Mouse (Mus musculus) kidney, postnatal 0 days (tissue): Measurements from ENCODE around the gene Tceal7. TPM values are rescaled to one million over a fixed set of nuclear protein-coding genes. Genes with fewer than 3 reads are reported as not detected.
A peak's percentile ranks its signal among the peaks of the same experiment; 100 is the strongest.

ENCODE experiments used
- ATAC-seq: fragments of 200-750 bp; cut with Nextera tagmentation; replicated peaks from 2 replicates; pipeline ENCODE4 v1.8.0; 2017; ENCODE audit warnings: low read depth, moderate number of reproducible peaks, moderate TSS enrichment, moderate library complexity; ENCODE audit not compliant: low FRiP score
- DNase-seq: peaks from one replicate; pipeline ENCODE4 v3.0.0-alpha.2; 2016; ENCODE audit warnings: low spot score
- H3K27ac ChIP-seq: fragments of 300-500 bp; sonication (generic); 2 replicates; pipeline ENCODE4 v1.5.1; 2014; ENCODE audit warnings: mild to moderate bottlenecking
- H3K27me3 ChIP-seq: fragments of 300-500 bp; sonication (generic); 2 replicates; pipeline ENCODE4 v1.6.1; 2014; ENCODE audit warnings: low read length, mixed read lengths; ENCODE audit not compliant: insufficient read depth
- H3K36me3 ChIP-seq: fragments of 300-500 bp; sonication (generic); 2 replicates; pipeline ENCODE4 v1.6.1; 2014; ENCODE audit warnings: low read length, mixed read lengths; ENCODE audit not compliant: insufficient read depth
- H3K4me1 ChIP-seq: fragments of 300-500 bp; sonication (generic); replicated peaks from 2 replicates; pipeline ENCODE4 v1.6.1; 2014; ENCODE audit warnings: antibody characterized with exemption, low read length, mixed read lengths; ENCODE audit not compliant: insufficient read depth
- H3K4me2 ChIP-seq: fragments of 300-500 bp; sonication (generic); 2 replicates; pipeline ENCODE4 v1.6.1; 2014; ENCODE audit warnings: mild to moderate bottlenecking, low read length, moderate library complexity, mixed read lengths
- H3K4me3 ChIP-seq: fragments of 300-500 bp; sonication (generic); replicated peaks from 2 replicates; pipeline ENCODE4 v1.5.1; 2014; ENCODE audit warnings: low read depth, low read length
- H3K9ac ChIP-seq: fragments of 300-500 bp; sonication (generic); 2 replicates; pipeline ENCODE4 v1.6.1; 2014; ENCODE audit warnings: low read depth, low read length
- H3K9me3 ChIP-seq: fragments of 300-500 bp; sonication (generic); replicated peaks from 2 replicates; pipeline ENCODE4 v1.6.1; 2016; ENCODE audit warnings: low read length, inconsistent platforms, mixed read lengths
- CTCF ChIP-seq: IDR thresholded peaks from 2 replicates; pipeline ENCODE4 v1.5.1; 2016; ENCODE audit warnings: antibody characterized with exemption, low read depth, mild to moderate bottlenecking, moderate library complexity
- WGBS: fragments of 180-500 bp; shearing (Covaris S2); extraction: QIAGEN DNeasy Blood & Tissue Kit; methylation state at CpG from one replicate; pipeline ENCODE4 v1.1.7; 2014; 5-methylcytosine and 5-hydroxymethylcytosine counted together
- polyA plus RNA-seq: library from polyadenylated mRNA; unstranded; fragments of >200 nt; fragmentation: Nextera tagmentation; extraction: Ambion mirVana; gene quantifications from 2 replicates; pipeline ENCODE4 v1.2.1, GENCODE M21; 2015

The Tceal7 gene
- polyA plus RNA-seq, 1 experiment from 2014 or later = 0.16 TPM

DNA sequence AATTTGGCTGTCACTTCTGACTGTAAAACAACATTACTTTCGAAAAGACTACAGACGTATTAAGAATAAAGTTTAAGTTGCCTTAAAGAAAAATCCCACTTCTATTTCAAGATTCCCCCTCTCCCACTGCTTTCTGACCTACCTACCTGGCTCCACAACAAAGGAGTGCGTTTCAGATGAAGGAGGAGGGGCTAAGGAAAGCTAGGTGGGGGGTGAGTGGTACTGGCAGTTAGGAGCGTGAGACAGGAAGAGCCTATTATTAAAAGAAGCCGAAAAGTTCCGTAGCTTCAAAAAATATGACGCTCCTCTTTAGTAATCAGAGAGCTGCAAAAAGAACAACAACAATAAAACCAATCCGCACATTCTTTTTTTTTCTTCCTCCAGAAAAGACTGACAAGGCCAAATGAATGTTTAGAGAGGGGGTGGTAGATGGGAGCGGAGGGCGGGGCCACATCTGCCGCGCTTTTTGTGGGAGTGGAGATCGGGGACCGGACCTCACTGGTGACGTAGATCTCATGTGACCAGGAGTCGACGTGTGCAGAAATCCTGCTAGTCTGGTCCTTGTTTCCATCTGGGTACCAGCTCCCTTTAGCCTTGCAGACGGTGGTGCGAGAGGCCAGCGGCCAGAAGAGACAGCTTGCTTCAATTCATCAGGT is 30.1 kb downstream of the Tceal7 start, which contains the start of gene Tceal9:
Tceal9 (plus strand) TSS at position 506 of the 656 bp plus-strand sequence.
- Histone ChIP-seq H3K27me3 (no peaks in the 10 kb centered on the region), H3K36me3 (no peaks in the 10 kb centered on the region), H3K4me2 (peak within 1 kb of the TSS; percentile 55), H3K9me3 (no peaks in the 10 kb centered on the region), H3K9ac (peak within 1 kb of the TSS; percentile 61), H3K4me3 (peak within 1 kb of the TSS; percentile 57), H3K27ac (peak within 1 kb of the TSS; percentile 77), H3K4me1 (no peaks in the 10 kb centered on the region)
- TF ChIP-seq CTCF = no peak
- ATAC-seq (peak; percentile 91), DNase-seq (peak; percentile 87)
- WGBS = 27% methylated on average over 20 of the region's 20 CpGs

DNA sequence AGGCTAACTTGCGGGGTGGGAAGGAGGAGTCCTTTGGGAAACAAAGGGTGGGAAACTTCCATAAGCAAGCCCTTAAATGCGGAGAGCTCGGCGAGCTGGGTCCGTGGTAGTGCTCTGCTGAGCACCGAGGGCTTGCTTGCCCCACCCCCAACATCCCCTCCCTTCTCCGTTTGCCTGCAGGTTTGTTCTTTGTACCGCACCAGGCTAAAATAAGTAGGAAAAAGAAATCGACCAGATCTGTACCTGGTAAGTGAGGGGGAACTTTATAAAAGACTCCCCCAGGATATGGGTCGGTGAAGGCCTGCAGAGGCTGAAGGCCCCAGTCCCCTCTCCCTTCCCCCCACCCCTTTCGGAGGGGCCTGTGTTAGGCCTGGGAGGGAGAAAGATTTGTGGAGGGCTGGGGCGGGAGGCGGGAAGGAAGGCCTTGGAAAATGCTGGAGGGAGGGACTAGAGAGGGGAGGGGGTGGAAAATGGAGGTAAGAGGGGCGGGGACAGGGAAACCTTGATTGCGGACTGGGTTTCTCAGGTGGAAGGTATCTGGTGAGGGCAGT is 31.0 kb downstream of the Tceal7 start:
- TF ChIP-seq CTCF = no peak
- DNase-seq = peak; percentile 60
- Histone ChIP-seq H3K9me3 (no peaks in the 10 kb centered on the region), H3K4me3 (peak overlapping the region; percentile 57), H3K4me1 (no peaks in the 10 kb centered on the region), H3K4me2 (peak overlapping the region; percentile 55), H3K36me3 (no peaks in the 10 kb centered on the region), H3K9ac (peak overlapping the region; percentile 61), H3K27ac (peak overlapping the region; percentile 77), H3K27me3 (no peaks in the 10 kb centered on the region)
- 32% methylated on average over 13 of the region's 15 CpGs for WGBS
- ATAC-seq = peak; percentile 76

DNA sequence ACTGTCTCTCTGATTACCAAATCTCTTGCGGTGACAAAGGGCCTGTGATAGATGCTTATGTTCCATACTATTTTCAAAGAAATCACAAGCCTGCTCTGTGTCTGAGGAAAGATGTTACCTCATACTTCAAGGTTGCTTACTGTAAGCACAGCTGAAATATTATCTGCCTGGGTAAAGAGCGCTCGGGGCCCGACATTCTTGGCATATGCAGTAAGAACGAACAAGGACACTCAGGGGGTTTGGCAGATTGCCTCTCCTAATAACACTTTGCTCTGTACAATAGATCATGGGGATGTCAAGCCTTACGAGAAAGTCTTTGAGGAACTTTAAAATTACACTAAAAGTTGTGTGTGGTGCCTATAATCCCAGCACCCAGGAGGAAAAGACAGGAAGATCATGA is 34.2 kb downstream of the Tceal7 start:
- ATAC-seq = no peak
- WGBS = 65% methylated on average over 6 of the region's 6 CpGs
- Histone ChIP-seq H3K36me3 (no peaks in the 10 kb centered on the region), H3K27ac (no peak overlapping the region), H3K4me1 (no peaks in the 10 kb centered on the region), H3K9ac (no peak overlapping the region), H3K4me3 (no peak overlapping the region), H3K9me3 (no peaks in the 10 kb centered on the region), H3K4me2 (no peak overlapping the region), H3K27me3 (no peaks in the 10 kb centered on the region)
- no peak for TF ChIP-seq CTCF
- DNase-seq = peak; percentile 15

DNA sequence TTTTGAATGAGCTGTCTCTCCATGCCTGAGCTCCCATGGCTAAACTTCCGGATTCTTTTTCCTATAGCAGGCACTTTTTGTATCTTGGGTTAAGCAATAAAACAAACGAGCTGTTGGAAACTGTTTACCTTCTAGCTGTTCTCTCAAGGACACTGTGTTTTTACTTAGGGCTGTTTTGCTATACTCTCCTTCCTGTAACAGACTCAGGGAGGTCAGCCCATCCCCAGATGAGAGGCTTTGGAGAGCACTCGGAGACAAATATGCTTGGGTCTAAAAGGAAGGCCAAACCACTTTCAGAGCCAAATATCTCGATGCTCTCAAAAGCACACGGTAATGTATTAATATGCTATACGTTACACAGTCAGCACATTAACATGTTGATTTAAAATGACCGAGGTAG is 35.1 kb downstream of the Tceal7 start:
- no peaks in the 10 kb centered on the region for H3K9me3 ChIP-seq
- WGBS = 57% methylated on average over 7 of the region's 7 CpGs
- no peaks in the 10 kb centered on the region for H3K27me3 ChIP-seq
- no peak for TF ChIP-seq CTCF
- H3K9ac ChIP-seq = no peak overlapping the region
- DNase-seq (no peak), ATAC-seq (no peak)
- H3K27ac ChIP-seq = no peak overlapping the region
- no peak overlapping the region for H3K4me2 ChIP-seq
- H3K4me3 ChIP-seq = no peak overlapping the region
- no peaks in the 10 kb centered on the region for H3K4me1 ChIP-seq
- H3K36me3 ChIP-seq = no peaks in the 10 kb centered on the region

DNA sequence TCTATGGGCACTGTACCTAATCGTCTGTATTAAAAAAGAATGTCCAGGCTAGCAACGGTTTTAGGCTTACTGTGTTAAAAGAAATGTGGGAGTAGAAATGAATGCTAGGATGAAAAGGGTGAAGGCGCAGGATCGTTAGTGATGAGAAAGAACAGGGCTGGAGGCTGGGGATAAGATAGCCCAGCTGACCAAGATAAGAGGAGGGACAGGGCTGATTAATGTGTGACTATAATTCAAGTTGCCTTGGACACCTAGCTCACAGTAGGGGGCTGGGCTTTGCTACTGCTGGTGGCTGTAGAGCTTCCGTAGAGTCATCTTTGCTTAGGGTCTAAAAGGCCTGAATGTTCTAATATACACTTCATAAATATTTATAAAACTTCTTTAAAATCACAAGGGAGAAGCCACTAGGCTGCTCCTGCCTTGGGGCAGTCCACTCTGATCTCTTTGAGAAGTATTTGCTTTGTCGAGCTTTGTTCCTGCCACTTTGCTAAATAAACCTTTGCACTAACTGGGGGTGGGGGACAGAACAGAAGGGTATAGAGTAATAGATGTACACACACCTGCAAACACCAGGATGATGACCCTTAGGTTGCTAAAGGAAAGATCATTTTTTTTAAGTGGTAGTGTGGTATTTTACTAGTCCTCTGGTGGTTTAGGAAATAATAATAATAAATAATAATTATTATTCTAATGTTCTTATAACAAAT is 37.6 kb downstream of the Tceal7 start:
- DNase-seq (no peak), ATAC-seq (no peak)
- Histone ChIP-seq H3K4me3 (no peak overlapping the region), H3K27me3 (no peaks in the 10 kb centered on the region), H3K27ac (no peak overlapping the region), H3K9ac (no peak overlapping the region), H3K4me2 (no peak overlapping the region), H3K36me3 (no peaks in the 10 kb centered on the region), H3K9me3 (no peaks in the 10 kb centered on the region), H3K4me1 (no peaks in the 10 kb centered on the region)
- WGBS = 62% methylated on average over 6 of the region's 6 CpGs
- TF ChIP-seq CTCF = no peak

DNA sequence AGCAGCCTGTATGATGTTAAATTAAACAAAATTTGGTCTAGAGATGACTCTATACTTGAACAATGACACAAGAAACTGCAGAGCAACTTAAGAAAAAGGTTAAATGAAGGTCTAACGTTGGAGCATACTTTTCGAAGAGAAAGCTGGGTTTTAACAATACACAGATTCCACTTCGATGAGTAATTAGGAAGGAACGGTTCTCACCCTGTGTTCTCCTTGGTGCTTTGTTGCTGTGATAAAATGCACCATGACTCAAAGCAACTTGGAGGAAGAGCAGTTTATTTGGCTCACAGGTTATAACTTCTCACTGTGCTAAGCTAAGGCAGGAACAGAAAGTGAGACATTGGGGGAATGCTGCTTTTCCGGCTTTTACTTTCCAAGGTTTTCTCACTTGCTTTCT is 53.1 kb downstream of the Tceal7 start:
- H3K27ac ChIP-seq = no peak overlapping the region
- H3K36me3 ChIP-seq = no peaks in the 10 kb centered on the region
- H3K4me3 ChIP-seq = no peak overlapping the region
- DNase-seq = no peak
- no peak overlapping the region for H3K9ac ChIP-seq
- no peaks in the 10 kb centered on the region for H3K9me3 ChIP-seq
- TF ChIP-seq CTCF = no peak
- no peaks in the 10 kb centered on the region for H3K4me1 ChIP-seq
- WGBS = 76% methylated on average over 5 of the region's 5 CpGs
- no peak for ATAC-seq
- no peak overlapping the region for H3K4me2 ChIP-seq
- H3K27me3 ChIP-seq = no peaks in the 10 kb centered on the region
